Mouse (Mus musculus) ES-CJ7 (cell line): ENCODE measurements around the gene Pin1rt1.
A peak's percentile ranks its signal among the peaks of the same experiment; 100 is the strongest.

Source experiments
- DNase-seq: peaks from one replicate; pipeline ENCODE4 v3.0.0; 2011; ENCODE audit warnings: low read depth, low spot score

The Pin1rt1 gene

GRCm38 (mm10) chr2:104712486-104712809 is 3.7 kb downstream of the Pin1rt1 start:
- DNase-seq = no peak

- peak; percentile 24 for DNase-seq
Measured at GRCm38 (mm10) chr2:104711585-104712485, 4.3 kb downstream of the Pin1rt1 start, which contains the start of gene Tcp11l1. Gene Tcp11l1, minus strand, starts transcription at chr2:104712169.

- DNase-seq = no peak
Measured at GRCm38 (mm10) chr2:104710670-104711370, 5.4 kb downstream of the Pin1rt1 start.

DNA sequence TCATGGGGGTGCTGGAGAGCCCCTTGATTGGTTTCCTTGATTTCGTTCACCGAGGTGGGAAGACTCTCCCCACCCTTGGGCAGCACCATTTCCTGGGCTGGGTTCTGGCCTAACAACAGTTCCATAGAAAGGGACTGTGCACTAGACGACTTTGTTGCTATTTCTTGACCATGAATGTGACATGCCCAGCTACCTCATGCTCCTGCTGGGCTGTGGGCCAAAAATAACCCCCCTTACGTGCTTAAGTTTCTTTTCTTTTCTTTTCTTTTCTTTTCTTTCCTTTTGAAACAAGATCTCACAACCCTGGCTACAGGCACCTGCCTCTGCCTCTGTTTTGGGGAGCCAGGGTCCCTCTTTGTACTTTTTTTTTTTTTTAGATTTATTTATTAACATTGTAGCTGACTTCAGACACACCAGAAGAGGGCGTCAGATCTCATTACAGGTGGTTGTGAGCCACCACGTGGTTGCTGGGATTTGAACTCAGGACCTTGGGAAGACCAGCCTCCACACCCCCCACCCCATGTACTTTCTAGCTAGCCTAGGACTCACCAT is 6.3 kb downstream of the Pin1rt1 start:
- no peak for DNase-seq

- DNase-seq = no peak
Measured at GRCm38 (mm10) chr2:104704355-104704754, 11.8 kb downstream of the Pin1rt1 start.

DNA sequence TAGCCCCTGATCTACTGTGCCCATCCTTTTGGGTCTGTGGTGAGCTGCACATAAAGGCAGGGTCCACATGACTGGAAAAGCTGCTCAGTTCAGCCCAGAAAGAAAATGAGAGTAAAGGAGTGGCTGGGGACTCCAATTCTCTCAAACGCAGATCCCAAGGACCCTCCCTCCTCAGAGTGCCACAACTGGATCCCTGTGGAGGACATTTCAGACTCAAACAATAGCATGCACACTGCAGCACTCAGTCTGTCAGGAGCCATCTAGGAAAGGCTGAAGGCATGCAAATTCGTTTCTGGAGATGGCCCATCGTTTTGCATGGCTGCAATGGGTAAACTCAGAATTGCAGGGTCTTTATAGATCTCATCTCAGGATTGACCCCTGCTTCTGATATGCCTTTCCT is 13.0 kb downstream of the Pin1rt1 start:
- DNase-seq = peak; percentile 33

GRCm38 (mm10) chr2:104699659-104700058 is 16.5 kb downstream of the Pin1rt1 start:
- peak; percentile 10 for DNase-seq

- DNase-seq = no peak
Measured at GRCm38 (mm10) chr2:104692551-104692950, 23.6 kb downstream of the Pin1rt1 start.

GRCm38 (mm10) chr2:104690720-104691119 is 25.5 kb downstream of the Pin1rt1 start:
- DNase-seq = no peak

GRCm38 (mm10) chr2:104688724-104689123 is 27.5 kb downstream of the Pin1rt1 start:
- DNase-seq = no peak

DNA sequence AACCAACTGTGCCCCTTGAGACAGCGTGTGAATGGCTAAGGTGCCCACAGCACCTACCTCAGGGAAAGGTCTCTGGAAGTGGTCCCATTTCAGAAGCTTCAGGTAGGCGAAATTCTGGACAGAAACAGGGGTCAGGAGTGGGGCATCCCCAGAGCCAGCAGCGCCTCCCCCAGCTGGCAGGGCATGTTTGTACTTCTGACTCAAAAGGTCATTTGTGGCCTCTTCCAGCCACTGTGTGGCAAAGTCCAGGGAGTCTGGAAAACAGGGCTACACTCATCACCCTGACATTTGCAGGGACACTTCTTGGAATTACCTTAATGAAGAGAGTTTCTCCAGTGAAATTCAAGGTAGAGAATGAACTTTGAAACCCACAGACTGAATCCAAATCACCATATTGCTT is 27.9 kb downstream of the Pin1rt1 start:
- no peak for DNase-seq

DNA sequence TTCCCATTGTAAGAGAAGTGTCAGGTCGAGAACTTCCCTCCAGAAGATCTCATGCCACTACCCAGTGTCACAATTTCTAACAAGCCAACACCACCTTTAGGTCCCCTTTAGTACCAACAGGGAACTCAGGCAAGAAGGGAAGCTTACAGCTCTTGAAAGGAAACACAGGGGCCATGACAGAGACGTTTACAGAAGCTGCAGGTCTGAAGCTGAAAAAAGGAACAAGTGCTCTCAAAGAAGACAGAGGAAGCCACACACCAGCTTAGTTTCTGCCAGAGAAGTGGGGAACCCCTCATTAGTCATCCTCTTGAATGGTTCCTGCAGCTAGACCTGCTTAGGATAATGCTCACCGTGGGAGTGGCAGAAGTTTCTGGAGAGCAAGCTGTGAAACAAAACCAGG is 28.9 kb downstream of the Pin1rt1 start:
- no peak for DNase-seq

DNA sequence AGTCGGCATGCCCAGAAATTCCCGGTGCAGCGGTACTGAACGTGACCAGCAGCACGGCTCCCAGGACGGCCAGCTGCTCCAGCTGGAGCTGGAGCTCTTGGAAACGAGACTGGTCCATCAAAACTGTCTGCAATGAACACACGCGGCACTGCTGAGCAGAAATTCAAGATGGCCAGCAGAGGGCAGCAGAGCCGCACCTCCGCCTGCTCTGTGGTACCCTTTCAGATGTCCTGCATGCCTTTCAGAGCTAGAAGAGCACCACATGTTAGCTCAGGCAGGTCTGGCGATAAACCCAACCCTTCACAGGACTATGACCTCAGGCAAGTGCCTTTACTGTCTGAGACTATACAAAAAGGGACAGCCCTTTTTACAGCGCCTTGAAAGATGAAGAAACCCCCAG is 30.8 kb downstream of the Pin1rt1 start:
- DNase-seq = peak; percentile 87

DNA sequence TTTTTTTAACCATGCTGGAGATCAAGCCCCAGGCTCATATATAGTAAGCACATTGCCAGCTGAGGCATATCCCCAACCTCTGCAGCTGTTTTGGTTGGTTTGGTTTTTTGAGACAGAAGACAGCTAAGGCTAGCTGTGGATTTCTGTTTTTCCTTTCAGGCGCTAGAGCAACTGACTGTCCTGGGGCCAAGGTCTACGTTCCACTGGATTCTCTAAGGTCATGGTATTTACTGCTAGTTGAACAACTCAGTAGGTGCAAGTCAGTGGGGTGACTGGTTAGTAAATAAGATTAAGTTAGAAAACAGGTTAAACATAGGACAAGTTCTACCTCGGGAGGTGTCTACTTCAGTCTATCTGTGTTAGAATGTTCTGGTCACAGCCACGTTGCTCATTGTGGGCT is 31.4 kb downstream of the Pin1rt1 start:
- DNase-seq = no peak

- no peak for DNase-seq
Measured at GRCm38 (mm10) chr2:104677326-104677725, 38.9 kb downstream of the Pin1rt1 start.

- DNase-seq = no peak
Measured at GRCm38 (mm10) chr2:104671724-104672123, 44.5 kb downstream of the Pin1rt1 start.

- peak; percentile 50 for DNase-seq
Measured at GRCm38 (mm10) chr2:104669122-104669804, 46.9 kb downstream of the Pin1rt1 start.
